ENCODE assay signal across 18 mouse cellular contexts in the genomic region with DNA sequence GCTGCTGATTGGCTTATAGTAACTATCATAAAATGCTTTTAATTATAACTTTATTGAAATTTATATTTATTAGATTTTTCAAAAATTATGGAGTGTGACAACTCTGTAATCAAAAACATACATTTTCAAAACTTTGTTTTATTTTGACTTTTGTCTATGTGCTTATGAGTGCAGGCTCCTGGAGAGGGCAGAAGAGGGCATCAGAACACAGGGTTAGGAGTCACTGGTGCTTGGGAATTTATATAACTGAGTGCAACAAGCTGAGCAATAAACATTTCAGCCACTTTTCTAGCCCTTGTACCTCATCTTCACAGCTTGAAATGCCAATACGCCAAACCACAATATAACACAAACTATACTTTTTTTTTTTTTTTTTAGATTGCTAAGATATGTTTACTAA.
DNase-seq lines count a peak whose midpoint lies in the region; ATAC-seq and TF ChIP-seq lines count a peak whose summit lies in the region.
"Had no signal": no experiment of that assay in that cellular context is flagged by ENCODE, and none has a peak within 500 bp of the region (broad histone marks: within the 10 kb centered on the region; RNA-seq: fewer than 3 reads in every experiment).

No protein-coding gene starts in this region.

- no peaks in the 10 kb centered on the region for H3K27me3 ChIP-seq in heart, postnatal 0 days (ENCODE audit: control insufficient read depth, insufficient read depth, low read length)
- no peaks in the 10 kb centered on the region for H3K27me3 ChIP-seq in midbrain, postnatal 0 days (ENCODE audit: insufficient read depth, low read length)
- H3K27me3 ChIP-seq in midbrain, embryonic 13.5 days: no peaks in the 10 kb centered on the region
- H3K27me3 ChIP-seq: embryonic facial prominence, embryonic 12.5 days; limb, embryonic 12.5 days; Patski had no signal

- ATAC-seq in heart, postnatal 0 days (ENCODE audit: insufficient read depth, low read depth): no peak
- no peak for ATAC-seq in midbrain, postnatal 0 days (ENCODE audit: low FRiP score)
- ATAC-seq in midbrain, embryonic 13.5 days: no peak
- ATAC-seq: CD4-positive, CD25-positive, alpha-beta regulatory T cell, adult 4 months; Patski had no signal

- intact Hi-C loops in heart, postnatal 10 days (cut with DNase I): loop anchor here (5.0 kb wide), 1 partner anchor 562 kb away; the partner anchor contains the start of gene Ccdc85a

- no peak overlapping the region for H3K4me2 ChIP-seq in heart, postnatal 0 days (ENCODE audit: low read depth, low read length)
- H3K4me2 ChIP-seq in midbrain, postnatal 0 days (ENCODE audit: low read depth, low read length, poor library complexity, severe bottlenecking): no peak overlapping the region
- H3K4me2 ChIP-seq in midbrain, embryonic 13.5 days (replicated peaks): no peak overlapping the region
- H3K4me2 ChIP-seq: embryonic facial prominence, embryonic 12.5 days; limb, embryonic 12.5 days had no signal

- H3K9ac ChIP-seq in heart, postnatal 0 days (replicated peaks; ENCODE audit: low read depth, low read length): no peak overlapping the region
- H3K9ac ChIP-seq in midbrain, postnatal 0 days (replicated peaks; ENCODE audit: low read length, poor library complexity, severe bottlenecking): no peak overlapping the region
- H3K9ac ChIP-seq in midbrain, embryonic 13.5 days (replicated peaks): no peak overlapping the region
- H3K9ac ChIP-seq: embryonic facial prominence, embryonic 12.5 days; limb, embryonic 12.5 days; liver, embryonic 14.5 days had no signal

- peak; percentile 16; the same call in 1 of the 2 replicates for TF ChIP-seq CTCF in heart, postnatal 0 days (IDR thresholded peaks at IDR 0.05; ENCODE audit: low read depth)
- peak; percentile 60 for TF ChIP-seq CTCF in midbrain, postnatal 0 days (IDR thresholded peaks at IDR 0.05)

- no peaks in the 10 kb centered on the region for H3K9me3 ChIP-seq in heart, postnatal 0 days (replicated peaks; ENCODE audit: control insufficient read depth, low read length)
- no peaks in the 10 kb centered on the region for H3K9me3 ChIP-seq in midbrain, postnatal 0 days (ENCODE audit: low read length)
- no peaks in the 10 kb centered on the region for H3K9me3 ChIP-seq in midbrain, embryonic 13.5 days
- H3K9me3 ChIP-seq: embryonic facial prominence, embryonic 12.5 days; forebrain, embryonic 10.5 days; limb, embryonic 12.5 days had no signal

- H3K27ac ChIP-seq in heart, postnatal 0 days (ENCODE audit: low read depth): no peak overlapping the region
- no peak overlapping the region for H3K27ac ChIP-seq in midbrain, postnatal 0 days (ENCODE audit: low read depth, low read length)
- no peak overlapping the region for H3K27ac ChIP-seq in midbrain, embryonic 13.5 days
- H3K27ac ChIP-seq: embryonic facial prominence, embryonic 12.5 days; forebrain, embryonic 10.5 days; limb, embryonic 12.5 days; liver, embryonic 14.5 days had no signal

- H3K4me1 ChIP-seq in heart, postnatal 0 days (ENCODE audit: control insufficient read depth, insufficient read depth): no peaks in the 10 kb centered on the region
- no peaks in the 10 kb centered on the region for H3K4me1 ChIP-seq in midbrain, postnatal 0 days (ENCODE audit: insufficient read depth, low read length)
- H3K4me1 ChIP-seq in midbrain, embryonic 13.5 days (replicated peaks): no peaks in the 10 kb centered on the region
- H3K4me1 ChIP-seq: embryonic facial prominence, embryonic 12.5 days; forebrain, embryonic 10.5 days; limb, embryonic 12.5 days had no signal

- no peak overlapping the region for H3K4me3 ChIP-seq in heart, postnatal 0 days (ENCODE audit: low read depth, low read length)
- H3K4me3 ChIP-seq in midbrain, postnatal 0 days (ENCODE audit: low read depth, low read length): no peak overlapping the region
- H3K4me3 ChIP-seq in midbrain, embryonic 13.5 days (replicated peaks): no peak overlapping the region
- H3K4me3 ChIP-seq: embryonic facial prominence, embryonic 12.5 days; forebrain, embryonic 10.5 days; limb, embryonic 12.5 days had no signal

- H3K36me3 ChIP-seq in heart, postnatal 0 days (replicated peaks; ENCODE audit: control insufficient read depth, insufficient read depth, low read length): no peaks in the 10 kb centered on the region
- H3K36me3 ChIP-seq in midbrain, postnatal 0 days (ENCODE audit: insufficient read depth, low read length): no peaks in the 10 kb centered on the region
- no peaks in the 10 kb centered on the region for H3K36me3 ChIP-seq in midbrain, embryonic 13.5 days
- H3K36me3 ChIP-seq: embryonic facial prominence, embryonic 12.5 days; forebrain, embryonic 10.5 days; limb, embryonic 12.5 days had no signal

- DNase-seq in heart, postnatal 0 days (ENCODE audit: low spot score): no peak
- DNase-seq in heart, postnatal 10 days: no peak
- peak; percentile 4 for DNase-seq in midbrain, postnatal 0 days (ENCODE audit: low spot score)
- DNase-seq in ZHBTc4 (ENCODE audit: low read depth, low spot score): peak; percentile 19
- no peak for DNase-seq in adrenal gland, postnatal 36 days
- DNase-seq in thymus, adult 18-20 months: no peak
- DNase-seq: adrenal gland, adult 2 months; cerebellum, adult 2 months; kidney, adult 9 months; lung, postnatal 14 days; right cerebral cortex, postnatal 25 days had no signal

- TF ChIP-seq EP300 in heart, postnatal 0 days (IDR thresholded peaks at IDR 0.05; ENCODE audit: low read depth): no peak

- 59% methylated on average over 1 of the region's 1 CpGs for WGBS in heart, postnatal 0 days
- WGBS in midbrain, postnatal 0 days: 72% methylated on average over 1 of the region's 1 CpGs
- 90% methylated on average over 1 of the region's 1 CpGs for WGBS in midbrain, embryonic 13.5 days

Comparison
In these comparisons a context has a peak if more than half of its experiments do, and no peak if none do; other contexts are left out.
1. DNase-seq: peak in midbrain, postnatal 0 days (single experiment) and ZHBTc4 (single experiment); none in heart, postnatal 0 days (single experiment), heart, postnatal 10 days (0 of 2), adrenal gland, postnatal 36 days (0 of 2) and thymus, adult 18-20 months (0 of 2).